Mouse (Mus musculus): Measurements from ENCODE around the gene Ctsj.
"Not testable (repeated sequence)": the region's sequence is repeated elsewhere in the genome, so short reads cannot be mapped to it uniquely, and the experiment has no call there.

The Ctsj gene

GRCm38 (mm10) chr13:61005859-61006258, at the start of gene Ctsj:
Gene Ctsj, minus strand, starts transcription at chr13:61005959.
- DNase-seq (ENCODE audit: low read depth, low spot score) = no peak

GRCm38 (mm10) chr13:61040531-61040930, 34.8 kb upstream of the Ctsj start, which contains the start of gene Ctsq:
Gene Ctsq, minus strand, starts transcription at chr13:61040631.
- no peak for DNase-seq (ENCODE audit: low read depth, low spot score)

GRCm38 (mm10) chr13:61022785-61023184, 17.0 kb upstream of the Ctsj start:
- no peak for DNase-seq (ENCODE audit: low read depth, low spot score)

GRCm38 (mm10) chr13:61021844-61022243, 16.1 kb upstream of the Ctsj start:
- DNase-seq (ENCODE audit: low read depth, low spot score) = no peak

- no peak for DNase-seq (ENCODE audit: low read depth, low spot score)
Measured at GRCm38 (mm10) chr13:61010171-61010570, 4.4 kb upstream of the Ctsj start.

GRCm38 (mm10) chr13:60997600-60997999, 8.2 kb downstream of the Ctsj start:
- DNase-seq (ENCODE audit: low read depth, low spot score) = no peak

GRCm38 (mm10) chr13:60986915-60987314, 18.8 kb downstream of the Ctsj start:
- not testable (repeated sequence) for DNase-seq (ENCODE audit: low read depth, low spot score)

- DNase-seq (ENCODE audit: low read depth, low spot score) = not testable (repeated sequence)
Measured at GRCm38 (mm10) chr13:60972319-60972718, 33.4 kb downstream of the Ctsj start.

GRCm38 (mm10) chr13:60963985-60964384, 41.8 kb downstream of the Ctsj start:
- DNase-seq (ENCODE audit: low read depth, low spot score) = not testable (repeated sequence)

- no peak for DNase-seq (ENCODE audit: low read depth, low spot score)
Measured at GRCm38 (mm10) chr13:60961706-60962105, 44.1 kb downstream of the Ctsj start.
